Mouse (Mus musculus) testis, postnatal 14 days (tissue): ENCODE data around the gene Nmt1.

Experiments used
- DNase-seq: peaks from one replicate; pipeline ENCODE4 v3.0.0; 2021; ENCODE audit warnings: low spot score

Nmt1 gene

DNA sequence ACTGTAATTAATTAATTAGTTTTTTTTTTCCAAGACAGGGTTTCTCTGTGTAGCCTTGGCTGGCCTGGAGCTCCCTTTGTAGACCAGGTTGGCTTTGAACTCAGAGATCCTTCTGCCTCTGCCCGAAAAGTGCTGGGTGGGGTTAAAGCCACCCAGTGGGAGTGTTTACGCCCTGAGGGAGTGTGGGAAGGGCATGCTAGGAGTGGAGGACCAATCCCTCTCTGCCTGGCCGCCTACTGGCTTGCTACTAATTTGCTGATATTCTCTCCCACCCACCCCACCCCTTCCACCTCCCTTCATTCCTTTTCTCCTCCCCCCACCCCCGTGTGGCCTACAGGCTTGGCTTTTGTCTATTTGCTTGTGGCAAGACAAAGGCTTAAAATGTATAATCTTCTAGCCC is 78.4 kb downstream of the Nmt1 start:
- DNase-seq, result no peak

DNA sequence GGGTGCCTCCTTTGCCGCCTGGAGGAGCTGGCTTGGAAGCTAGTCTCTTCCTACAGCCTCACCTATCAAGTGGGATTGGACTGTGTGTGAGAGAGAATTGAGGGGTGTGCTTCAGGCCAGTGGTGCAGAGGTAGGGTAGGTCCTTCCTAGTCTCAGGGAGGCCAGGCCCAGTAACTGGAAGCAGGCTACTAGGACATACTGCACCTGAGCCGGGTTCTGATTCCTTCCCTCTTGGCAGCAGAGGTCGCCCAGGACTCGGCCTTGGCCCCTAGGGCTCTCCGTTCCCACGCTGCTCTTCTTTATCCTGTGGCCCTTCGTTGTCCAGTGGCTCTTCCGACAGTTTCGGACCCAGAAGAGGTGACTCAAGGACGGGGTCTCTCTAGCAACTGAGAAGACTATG is 83.3 kb downstream of the Nmt1 start:
- peak; percentile 51 for DNase-seq

DNA sequence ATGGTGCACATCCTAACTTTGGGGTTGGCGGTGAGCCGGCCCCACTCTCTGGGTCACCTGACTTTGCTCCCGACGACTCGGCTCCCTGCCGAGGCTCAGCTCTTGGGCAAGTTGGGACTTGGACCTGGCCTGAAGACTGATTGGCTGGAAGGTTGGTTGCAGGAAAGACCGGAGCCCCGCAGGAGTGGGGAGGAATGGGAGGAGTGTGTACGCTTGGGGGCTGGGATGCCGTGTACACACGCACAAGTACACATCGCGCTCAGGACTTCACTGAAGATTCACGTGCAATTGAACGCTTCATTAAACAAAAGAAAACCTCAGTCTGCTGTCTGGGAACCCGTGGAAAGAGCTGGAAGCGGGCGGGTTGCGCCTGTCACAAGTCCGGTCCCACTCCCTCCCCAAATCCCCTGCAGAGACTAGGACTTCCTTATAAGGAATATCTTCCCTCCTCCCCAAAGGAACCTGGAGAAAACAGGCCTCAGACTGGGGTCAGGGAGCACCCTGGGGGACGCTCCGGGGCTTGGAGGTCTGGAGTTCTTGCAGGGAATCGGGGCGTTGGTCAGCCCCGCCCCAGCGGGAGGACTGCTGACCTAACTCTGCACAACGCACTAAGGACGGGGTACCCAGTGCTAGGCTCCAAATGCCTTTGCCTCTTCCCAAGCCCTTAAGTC is 84.0 kb downstream of the Nmt1 start:
- peak; percentile 82 for DNase-seq

DNA sequence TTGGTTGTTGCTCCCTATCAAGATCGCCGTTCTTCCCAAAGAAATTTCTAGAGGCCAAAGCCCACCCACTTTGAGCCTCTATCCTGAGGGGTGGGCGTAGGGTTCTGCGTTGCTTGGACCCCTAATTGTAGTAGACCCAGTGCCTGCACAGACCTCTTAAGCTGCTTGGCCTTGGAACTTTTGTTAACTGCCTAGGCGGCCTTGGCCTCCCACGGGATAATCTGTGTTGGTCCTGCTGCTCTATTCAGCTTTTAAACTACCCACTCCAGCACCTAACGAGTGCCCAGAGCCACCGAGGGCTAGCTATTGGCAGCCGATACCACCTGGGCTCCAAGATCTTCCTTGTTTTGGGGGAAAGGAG is 84.5 kb downstream of the Nmt1 start:
- DNase-seq, result peak; percentile 49

DNA sequence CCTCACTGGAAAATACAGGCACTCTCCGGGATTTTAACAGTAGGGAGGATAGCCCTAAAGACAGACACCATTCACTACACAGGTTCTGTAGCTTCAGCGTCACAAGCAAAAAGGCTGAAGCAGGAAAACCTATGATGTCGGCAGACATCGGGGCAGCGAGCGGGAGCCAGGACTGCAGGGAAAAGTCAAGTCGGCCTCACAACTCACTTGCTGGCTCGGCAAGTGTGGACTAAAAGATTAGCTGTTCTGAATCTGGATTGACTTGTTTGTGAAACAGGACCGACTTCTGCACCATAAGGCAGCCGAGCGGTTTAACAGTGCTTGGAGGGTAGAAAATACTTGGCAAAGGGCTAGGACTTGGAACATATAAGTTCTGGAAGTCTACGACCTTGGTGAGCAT is 85.0 kb downstream of the Nmt1 start:
- DNase-seq, result no peak

DNA sequence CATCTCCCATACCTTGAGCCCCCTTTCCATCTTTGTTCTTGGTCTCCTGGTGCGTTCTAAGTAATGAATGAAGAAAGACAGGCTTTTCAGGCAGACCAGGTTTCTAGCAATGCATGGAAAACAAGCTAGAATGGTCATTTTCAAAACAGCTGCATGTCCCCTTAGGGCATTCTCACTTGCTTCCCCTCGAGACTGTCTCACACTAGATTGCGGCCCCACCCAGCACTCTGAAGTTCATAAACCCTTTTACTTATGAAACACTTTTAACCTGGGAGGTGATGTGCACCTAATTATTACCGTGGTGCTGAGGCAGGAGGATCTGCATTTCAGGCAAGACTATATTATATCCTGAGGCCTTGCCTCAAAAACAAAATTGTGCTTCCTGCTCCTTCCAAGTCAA is 85.8 kb downstream of the Nmt1 start:
- DNase-seq, result no peak

DNA sequence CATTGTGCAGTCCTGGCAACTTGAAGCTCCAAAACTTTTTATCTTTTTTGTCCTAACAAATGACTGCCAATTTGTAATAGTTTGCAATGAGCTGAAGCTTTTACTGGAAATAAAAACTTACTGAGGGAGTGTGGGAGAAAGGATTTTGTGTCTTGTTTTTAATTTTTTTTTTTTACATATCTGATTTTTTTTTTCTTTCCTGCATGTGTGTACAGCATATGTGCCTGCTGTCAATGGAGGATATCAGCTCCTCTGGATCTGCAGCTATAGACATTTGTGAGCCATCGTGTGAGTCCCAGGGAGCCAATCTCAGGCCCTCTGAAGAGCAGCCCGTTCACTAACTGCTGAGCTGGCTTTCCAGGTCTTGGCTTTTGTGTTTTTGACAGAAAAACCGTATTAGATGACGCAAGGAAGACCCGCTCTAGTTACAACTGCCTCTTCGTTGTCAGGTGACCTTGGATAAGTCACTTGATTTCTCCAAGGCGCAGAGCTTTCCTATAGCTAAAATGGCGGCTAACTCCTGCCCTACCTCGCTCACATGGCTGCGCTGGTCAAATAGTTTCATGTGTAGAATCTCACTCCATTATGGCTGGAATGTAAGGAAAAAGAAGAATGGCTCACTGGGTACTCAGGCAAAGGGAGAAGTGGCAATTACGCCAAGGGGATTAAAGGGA is 86.4 kb downstream of the Nmt1 start:
- no peak for DNase-seq

DNA sequence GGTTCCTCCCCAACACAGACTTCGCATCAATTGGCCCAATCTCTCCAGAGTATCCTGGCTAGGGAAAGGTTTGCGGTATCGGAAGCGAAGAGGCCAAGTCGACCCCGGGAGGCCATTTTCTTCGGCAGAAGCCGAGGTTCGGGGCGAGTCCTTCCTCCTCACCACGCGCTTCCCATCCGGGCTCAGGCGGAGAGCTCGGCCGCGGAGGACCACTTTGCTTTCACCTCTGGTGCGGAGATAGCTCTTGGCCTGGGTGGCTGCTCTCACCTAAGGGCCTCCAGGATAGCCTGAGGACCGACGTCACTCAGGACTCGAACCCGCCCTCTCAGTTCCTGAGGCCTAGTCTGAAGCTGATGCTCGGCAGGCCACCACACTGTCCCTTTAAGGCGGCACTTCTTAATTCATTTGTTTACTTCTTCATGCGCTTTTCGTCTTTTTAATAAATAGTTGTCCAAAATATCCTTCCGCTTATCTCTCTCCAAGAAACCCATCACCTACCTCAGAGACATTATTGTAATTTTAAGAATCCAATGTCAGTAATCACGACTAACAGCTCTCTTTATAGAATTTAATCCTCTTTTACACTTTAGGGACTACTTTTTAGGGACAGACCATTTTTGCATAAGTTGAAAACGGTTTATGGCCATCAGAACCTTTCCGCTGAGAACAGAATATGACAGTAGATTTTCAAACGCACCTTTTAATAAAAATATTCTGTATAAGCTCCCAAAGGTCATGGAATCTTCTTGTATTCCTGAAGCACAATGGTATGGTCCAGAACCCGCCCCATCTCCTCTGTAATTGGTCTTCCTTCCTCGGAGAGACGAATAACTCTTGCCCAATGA is 87.4 kb downstream of the Nmt1 start:
- peak; percentile 89 for DNase-seq

DNA sequence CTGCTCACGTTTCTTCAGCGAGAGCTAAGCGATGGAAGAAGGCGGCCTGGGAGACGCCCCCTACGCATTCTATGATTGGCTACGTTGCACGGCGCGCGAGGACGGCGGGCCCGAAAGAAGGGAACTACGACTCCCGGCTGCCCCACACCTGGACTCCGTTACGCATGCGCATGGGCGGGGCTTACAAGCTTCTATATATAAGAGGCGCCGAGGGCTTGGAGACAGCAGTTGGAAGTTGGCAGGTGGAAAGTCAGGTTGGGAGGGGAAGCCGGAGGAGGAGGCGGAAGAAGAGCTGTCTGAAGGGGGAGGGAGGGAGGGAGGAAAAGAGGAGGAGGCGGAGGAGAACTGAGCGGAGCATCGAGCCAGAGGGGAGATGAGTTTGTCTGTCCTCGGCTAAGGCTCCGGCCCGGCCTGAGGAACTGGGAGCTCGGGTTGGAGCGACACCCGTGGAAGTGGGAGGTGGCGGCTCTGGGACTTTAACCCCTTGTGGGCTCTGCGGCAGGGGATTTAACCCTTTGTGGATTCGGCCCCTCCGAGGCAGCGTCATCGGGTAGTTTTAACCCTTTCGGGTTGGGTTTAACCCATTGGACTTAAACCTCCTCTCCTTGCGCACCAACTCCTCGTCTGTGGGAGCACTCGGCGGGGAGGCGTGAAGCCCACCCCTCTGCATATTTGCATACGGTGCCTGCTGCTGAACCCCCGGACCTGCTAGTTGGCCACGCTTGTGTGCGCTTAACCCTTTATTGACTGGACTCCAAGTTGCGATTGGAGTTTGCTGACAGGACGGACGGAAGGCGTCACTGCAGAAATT is 88.2 kb downstream of the Nmt1 start, which contains the start of gene Hexim1:
Gene Hexim1, plus strand, starts transcription at position 224 of the 811 bp plus-strand sequence.
- DNase-seq, result peak; percentile 99

DNA sequence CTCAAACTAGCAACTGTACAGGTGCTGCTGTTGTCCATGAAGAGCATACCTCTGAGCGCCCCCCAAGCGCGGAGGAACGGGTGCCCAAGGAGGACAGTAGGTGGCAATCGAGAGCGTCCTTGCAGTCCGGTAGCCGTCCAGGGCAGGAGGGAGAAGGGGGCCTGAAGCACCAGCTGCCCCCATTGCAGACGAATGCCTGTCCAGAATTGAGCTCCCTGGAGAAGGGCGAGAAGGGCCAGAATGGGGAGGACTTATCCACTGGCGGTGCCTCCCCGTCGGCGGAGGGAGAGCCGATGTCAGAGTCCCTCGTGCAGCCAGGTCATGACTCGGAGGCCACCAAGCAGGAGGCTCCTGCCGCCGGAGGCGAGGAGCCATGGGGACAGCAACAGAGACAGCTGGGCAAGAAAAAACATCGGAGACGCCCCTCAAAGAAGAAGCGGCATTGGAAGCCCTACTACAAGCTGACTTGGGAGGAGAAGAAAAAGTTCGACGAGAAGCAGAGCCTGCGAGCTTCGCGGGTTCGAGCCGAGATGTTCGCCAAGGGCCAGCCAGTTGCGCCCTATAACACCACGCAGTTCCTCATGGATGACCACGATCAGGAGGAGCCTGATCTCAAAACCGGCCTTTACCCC is 89.1 kb downstream of the Nmt1 start:
- DNase-seq, result peak; percentile 73

DNA sequence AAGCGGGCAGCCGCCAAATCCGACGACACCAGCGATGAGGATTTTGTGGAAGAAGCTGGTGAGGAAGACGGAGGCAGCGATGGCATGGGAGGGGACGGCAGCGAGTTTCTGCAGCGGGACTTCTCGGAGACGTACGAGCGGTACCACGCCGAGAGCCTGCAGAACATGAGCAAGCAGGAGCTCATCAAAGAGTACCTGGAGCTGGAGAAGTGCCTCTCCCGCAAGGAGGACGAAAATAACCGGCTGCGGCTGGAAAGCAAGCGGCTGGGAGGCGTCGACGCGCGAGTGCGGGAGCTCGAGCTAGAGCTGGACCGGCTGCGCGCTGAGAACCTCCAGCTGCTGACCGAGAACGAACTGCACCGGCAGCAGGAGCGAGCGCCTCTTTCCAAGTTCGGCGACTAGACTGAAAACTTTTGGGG is 89.6 kb downstream of the Nmt1 start:
- DNase-seq, result no peak
